Mouse (Mus musculus) heart, embryonic 12.5 days (tissue): Measurements from ENCODE around the gene Gm14440. TPM values are rescaled to one million over a fixed set of nuclear protein-coding genes. Genes with fewer than 3 reads are reported as not detected.
"Not testable (repeated sequence)": the region's sequence is repeated elsewhere in the genome, so short reads cannot be mapped to it uniquely, and the experiment has no call there.

Experiments
- ATAC-seq: fragments of 200-750 bp; cut with Nextera tagmentation; 2 replicates; pipeline ENCODE4 v1.8.0; 2017; ENCODE audit warnings: moderate TSS enrichment, moderate library complexity; ENCODE audit not compliant: insufficient number of reproducible peaks, low FRiP score
- H3K27ac ChIP-seq: fragments of 300-500 bp; sonication (generic); 2 replicates; pipeline ENCODE4 v1.5.1; 2016; ENCODE audit warnings: mild to moderate bottlenecking, moderate library complexity; ENCODE audit not compliant: poor library complexity, severe bottlenecking
- H3K27me3 ChIP-seq: fragments of 300-500 bp; sonication (generic); replicated peaks from 2 replicates; pipeline ENCODE4 v1.6.1; 2016; ENCODE audit warnings: mild to moderate bottlenecking, moderate library complexity
- H3K36me3 ChIP-seq: fragments of 300-500 bp; sonication (generic); 2 replicates; pipeline ENCODE4 v1.6.1; 2016; ENCODE audit warnings: mild to moderate bottlenecking, moderate library complexity
- H3K4me1 ChIP-seq: fragments of 300-500 bp; sonication (generic); replicated peaks from 2 replicates; pipeline ENCODE4 v1.6.1; 2016; ENCODE audit warnings: mild to moderate bottlenecking
- H3K4me2 ChIP-seq: fragments of 300-500 bp; sonication (generic); 2 replicates; pipeline ENCODE4 v1.6.1; 2016; ENCODE audit warnings: mild to moderate bottlenecking, moderate library complexity
- H3K4me3 ChIP-seq: fragments of 300-500 bp; sonication (generic); 2 replicates; pipeline ENCODE4 v1.5.1; 2016; ENCODE audit warnings: mild to moderate bottlenecking
- H3K9ac ChIP-seq: fragments of 300-500 bp; sonication (generic); 2 replicates; pipeline ENCODE4 v1.6.1; 2016; ENCODE audit warnings: mild to moderate bottlenecking, moderate library complexity
- H3K9me3 ChIP-seq: fragments of 300-500 bp; sonication (generic); replicated peaks from 2 replicates; pipeline ENCODE4 v1.6.1; 2016; ENCODE audit warnings: mild to moderate bottlenecking, moderate library complexity
- WGBS: fragments of 180-500 bp; shearing (Covaris S2); methylation state at CpG from one replicate; pipeline ENCODE4 v1.1.7; 2016; 5-methylcytosine and 5-hydroxymethylcytosine counted together
- polyA plus RNA-seq: library from polyadenylated mRNA; unstranded; fragments of >200 nt; fragmentation: Nextera tagmentation; extraction: Ambion mirVana; gene quantifications from 2 replicates; pipeline ENCODE4 v1.2.1, GENCODE M21; 2016

The Gm14440 gene
- 1.00 and 2.5 TPM in 2 replicates for polyA plus RNA-seq

GRCm38 (mm10) chr2:175274825-175275224, at the start of gene Gm14440:
TSS of gene Gm14440 (plus strand) at chr2:175275125.
- not testable (repeated sequence) for H3K9ac ChIP-seq, H3K27me3 ChIP-seq, H3K36me3 ChIP-seq, H3K4me2 ChIP-seq, H3K27ac ChIP-seq, H3K4me1 ChIP-seq, ATAC-seq, H3K4me3 ChIP-seq, H3K9me3 ChIP-seq
- no CpG with 5 or more reads among the region's 6 CpGs for WGBS

Other genes with a start within 250 kb of the Gm14440 start
- 0.86 and 0.99 TPM in 2 replicates for gene Gm14393, start 207.3 kb upstream of the Gm14440 start, polyA plus RNA-seq
- gene Gm14399, start 133.1 kb upstream of the Gm14440 start, polyA plus RNA-seq: 4.8 and 6.7 TPM in 2 replicates
- gene Gm14443, start 99.3 kb upstream of the Gm14440 start, polyA plus RNA-seq: 0.30 and 0.31 TPM in 2 replicates
- gene Gm14391, start 68.2 kb upstream of the Gm14440 start, polyA plus RNA-seq: 3.5 and 5.0 TPM in 2 replicates
- 12.1 and 13.2 TPM in 2 replicates for gene Gm4631, start 63.1 kb downstream of the Gm14440 start, polyA plus RNA-seq
- 7.2 and 8.2 TPM in 2 replicates for gene Zfp968, start 97.3 kb downstream of the Gm14440 start, polyA plus RNA-seq
- 6.8 and 10.6 TPM in 2 replicates for gene Gm4724, start 160.7 kb downstream of the Gm14440 start, polyA plus RNA-seq
- gene Zfp965, start 194.9 kb downstream of the Gm14440 start, polyA plus RNA-seq: 7.7 and 8.3 TPM in 2 replicates